Mouse (Mus musculus): ENCODE data around the gene Olfr1412. TPM values are rescaled to one million over a fixed set of nuclear protein-coding genes. Genes with fewer than 3 reads are reported as not detected.
A peak's percentile ranks its signal among the peaks of the same experiment; 100 is the strongest.

Olfr1412 gene
- polyA plus RNA-seq, 1 experiment from 2014 or later = not detected

DNA sequence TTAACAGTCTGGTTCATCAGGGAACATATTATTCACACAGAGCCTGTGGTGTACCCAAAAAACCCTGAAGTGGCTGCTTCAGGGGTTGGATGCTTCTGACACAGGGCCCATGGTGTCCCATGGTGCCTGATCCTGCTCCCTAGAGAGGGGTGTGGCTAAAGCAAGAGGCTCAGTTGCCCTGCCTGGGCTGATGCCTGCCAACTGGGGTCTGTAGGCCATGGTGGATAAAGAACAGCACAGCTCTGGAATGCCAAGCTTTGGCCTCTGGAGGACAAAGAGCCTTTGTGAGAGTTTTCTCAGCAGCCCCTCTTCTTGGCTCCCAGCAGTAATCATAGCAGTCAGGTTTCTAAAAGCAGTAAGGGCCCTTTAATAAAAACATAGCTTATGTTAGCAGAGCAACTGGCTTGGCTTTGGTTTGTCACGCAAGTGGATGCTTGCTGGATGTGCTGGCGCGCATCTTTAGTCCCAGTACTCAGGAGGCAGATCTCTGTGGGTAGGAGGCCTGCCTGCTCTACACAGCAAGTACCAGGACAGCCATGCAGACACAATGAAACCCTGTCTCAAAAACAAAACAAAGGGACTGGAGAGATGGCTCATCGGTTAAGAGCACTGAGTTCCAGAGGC is 49.5 kb downstream of the Olfr1412 start:
- no peak overlapping the region for H3K9ac ChIP-seq (replicated peaks; ENCODE audit: low read depth, low read length)
- peaks cover 6% of the 10 kb centered on the region for H3K4me1 ChIP-seq (replicated peaks; ENCODE audit: control insufficient read depth, insufficient read depth, low read length)
- H3K4me3 ChIP-seq (replicated peaks; ENCODE audit: low read length) = no peak overlapping the region
- no peak overlapping the region for H3K4me2 ChIP-seq (ENCODE audit: low read length)
- no peak overlapping the region for H3K27ac ChIP-seq (ENCODE audit: low read length)
- H3K27me3 ChIP-seq (replicated peaks; ENCODE audit: control insufficient read depth, insufficient read depth, low read length) = no peaks in the 10 kb centered on the region
- H3K9me3 ChIP-seq (ENCODE audit: control insufficient read depth, low read length) = no peaks in the 10 kb centered on the region
- WGBS = 45% methylated on average over 4 of the region's 4 CpGs
- peaks cover 10% of the 10 kb centered on the region for H3K36me3 ChIP-seq (ENCODE audit: control insufficient read depth, insufficient read depth)
- ATAC-seq = 0 out of 2 replicates have a peak, but pooled peaks have one; percentile 20

DNA sequence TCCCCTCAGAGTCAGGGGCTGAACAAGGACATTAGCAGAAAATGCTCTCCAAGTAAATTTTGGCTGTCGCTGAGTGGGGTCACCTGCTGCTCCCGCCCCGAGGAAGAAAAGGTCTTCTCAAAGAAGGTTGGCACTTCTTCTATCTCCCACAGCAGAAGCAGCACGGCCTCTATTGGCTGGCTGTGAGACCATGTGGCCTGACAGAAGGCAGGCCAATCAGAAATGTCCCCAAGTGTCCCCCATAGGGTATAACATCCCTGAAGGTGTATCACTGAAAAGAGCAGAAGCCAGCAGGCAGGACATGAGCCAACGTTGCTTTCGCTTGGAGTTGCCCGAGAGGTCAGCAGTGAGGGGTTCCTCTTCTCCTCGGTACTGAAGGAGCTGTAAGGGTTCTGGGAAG is 50.4 kb downstream of the Olfr1412 start:
- no peak overlapping the region for H3K4me3 ChIP-seq (replicated peaks; ENCODE audit: low read length)
- H3K27ac ChIP-seq (ENCODE audit: low read length) = no peak overlapping the region

DNA sequence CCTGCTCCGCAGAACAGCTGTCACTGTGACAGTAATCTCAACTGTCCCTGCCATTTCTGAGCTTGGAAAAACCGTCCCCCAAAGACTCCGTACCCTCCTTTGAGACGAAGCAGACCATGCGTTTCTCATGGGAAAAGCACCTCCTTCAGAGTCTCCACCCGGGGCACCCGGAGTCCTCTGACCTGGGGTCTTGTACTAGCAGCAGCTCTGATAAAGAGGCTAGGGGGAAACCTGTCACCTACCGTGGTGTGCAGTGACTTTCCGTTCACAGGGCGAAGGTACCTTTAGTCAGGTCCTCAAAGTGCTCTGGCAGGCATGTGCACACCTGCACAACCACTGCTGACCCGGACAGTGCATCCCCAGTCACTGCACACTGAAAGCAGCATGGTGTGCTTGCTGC is 51.1 kb downstream of the Olfr1412 start:
- Histone ChIP-seq H3K27me3 (replicated peaks; ENCODE audit: control insufficient read depth, insufficient read depth, low read length) (no peaks in the 10 kb centered on the region), H3K4me2 (ENCODE audit: low read length) (no peak overlapping the region), H3K9me3 (ENCODE audit: control insufficient read depth, low read length) (no peaks in the 10 kb centered on the region), H3K4me3 (replicated peaks; ENCODE audit: low read length) (no peak overlapping the region), H3K27ac (ENCODE audit: low read length) (no peak overlapping the region), H3K36me3 (ENCODE audit: control insufficient read depth, insufficient read depth) (peaks cover 10% of the 10 kb centered on the region), H3K4me1 (replicated peaks; ENCODE audit: control insufficient read depth, insufficient read depth, low read length) (peaks cover 16% of the 10 kb centered on the region), H3K9ac (replicated peaks; ENCODE audit: low read depth, low read length) (no peak overlapping the region)
- WGBS = 91% methylated on average over 11 of the region's 11 CpGs
- ATAC-seq = no peak

More for the DNA sequence above, 50.4 kb downstream of the Olfr1412 start:
- H3K9ac ChIP-seq (replicated peaks; ENCODE audit: low read depth, low read length) = no peak overlapping the region
- H3K36me3 ChIP-seq (ENCODE audit: control insufficient read depth, insufficient read depth) = peaks cover 10% of the 10 kb centered on the region
- no peaks in the 10 kb centered on the region for H3K9me3 ChIP-seq (ENCODE audit: control insufficient read depth, low read length)
- no peak overlapping the region for H3K4me2 ChIP-seq (ENCODE audit: low read length)
- no peaks in the 10 kb centered on the region for H3K27me3 ChIP-seq (replicated peaks; ENCODE audit: control insufficient read depth, insufficient read depth, low read length)
- peaks cover 14% of the 10 kb centered on the region for H3K4me1 ChIP-seq (replicated peaks; ENCODE audit: control insufficient read depth, insufficient read depth, low read length)
- ATAC-seq = no peak
- 90% methylated on average over 8 of the region's 8 CpGs for WGBS

DNA sequence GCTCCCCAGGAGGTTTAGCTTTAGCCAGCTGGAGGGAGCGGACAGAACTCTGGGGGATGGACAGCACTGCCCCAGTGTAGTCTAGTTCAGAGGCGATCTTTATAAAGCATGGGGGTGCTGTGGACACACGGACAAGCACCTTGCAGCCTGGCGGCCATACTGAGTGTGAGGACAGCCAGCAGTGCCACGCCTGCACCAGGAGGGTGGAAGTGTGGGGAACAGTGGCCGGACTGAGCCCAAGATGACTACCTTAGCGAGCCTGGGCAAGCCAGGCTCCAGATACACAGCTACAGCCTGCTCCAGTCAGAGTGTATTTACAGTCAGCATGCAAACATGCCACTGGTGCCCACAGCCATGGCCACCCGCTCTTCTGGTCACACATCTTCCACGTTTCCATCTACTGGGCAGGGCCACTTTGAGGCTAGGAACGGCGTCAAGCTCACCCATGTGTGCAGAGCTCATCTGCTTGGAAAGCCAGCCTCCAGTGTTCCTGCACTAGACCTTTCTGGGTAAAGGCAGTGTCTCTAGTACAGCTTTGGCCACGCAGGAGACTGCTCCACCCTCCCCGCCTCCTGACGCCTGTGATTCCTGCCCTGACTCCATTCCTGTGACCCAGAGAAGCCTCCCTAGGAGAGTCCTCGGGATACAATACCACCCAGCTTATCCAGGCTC is 52.1 kb downstream of the Olfr1412 start:
- Histone ChIP-seq H3K4me3 (replicated peaks; ENCODE audit: low read length) (no peak overlapping the region), H3K36me3 (ENCODE audit: control insufficient read depth, insufficient read depth) (peaks cover 10% of the 10 kb centered on the region), H3K4me1 (replicated peaks; ENCODE audit: control insufficient read depth, insufficient read depth, low read length) (peaks cover 20% of the 10 kb centered on the region), H3K27ac (ENCODE audit: low read length) (no peak overlapping the region), H3K4me2 (ENCODE audit: low read length) (no peak overlapping the region), H3K9ac (replicated peaks; ENCODE audit: low read depth, low read length) (no peak overlapping the region), H3K9me3 (ENCODE audit: control insufficient read depth, low read length) (no peaks in the 10 kb centered on the region), H3K27me3 (replicated peaks; ENCODE audit: control insufficient read depth, insufficient read depth, low read length) (no peaks in the 10 kb centered on the region)
- WGBS = 92% methylated on average over 15 of the region's 15 CpGs
- ATAC-seq = no peak

DNA sequence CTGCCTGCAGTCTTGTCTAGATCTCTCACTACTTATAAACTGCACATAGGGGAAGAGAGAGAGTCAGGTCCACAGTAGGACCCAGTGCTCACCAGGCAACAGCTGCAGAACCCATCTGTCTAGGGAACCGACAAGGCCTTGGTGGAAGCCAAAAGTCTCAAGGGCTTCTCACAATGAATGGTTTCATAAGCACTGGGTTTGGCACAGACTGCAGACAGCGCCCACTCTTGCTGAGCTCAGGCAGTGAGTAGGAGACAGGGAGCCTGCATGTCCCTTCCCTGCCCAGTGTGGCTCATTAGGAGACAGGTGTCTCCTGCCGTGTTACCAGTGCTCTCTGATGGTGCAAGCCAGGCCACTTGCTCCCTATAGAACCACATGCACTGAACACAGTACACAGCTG is 52.6 kb downstream of the Olfr1412 start:
- peaks cover 10% of the 10 kb centered on the region for H3K36me3 ChIP-seq (ENCODE audit: control insufficient read depth, insufficient read depth)
- no peak overlapping the region for H3K4me2 ChIP-seq (ENCODE audit: low read length)
- H3K4me3 ChIP-seq (replicated peaks; ENCODE audit: low read length) = no peak overlapping the region
- H3K9me3 ChIP-seq (ENCODE audit: control insufficient read depth, low read length) = no peaks in the 10 kb centered on the region
- H3K4me1 ChIP-seq (replicated peaks; ENCODE audit: control insufficient read depth, insufficient read depth, low read length) = peaks cover 20% of the 10 kb centered on the region
- no peak overlapping the region for H3K9ac ChIP-seq (replicated peaks; ENCODE audit: low read depth, low read length)
- H3K27ac ChIP-seq (ENCODE audit: low read length) = no peak overlapping the region
- 94% methylated on average over 3 of the region's 3 CpGs for WGBS
- no peak for ATAC-seq
- no peaks in the 10 kb centered on the region for H3K27me3 ChIP-seq (replicated peaks; ENCODE audit: control insufficient read depth, insufficient read depth, low read length)

DNA sequence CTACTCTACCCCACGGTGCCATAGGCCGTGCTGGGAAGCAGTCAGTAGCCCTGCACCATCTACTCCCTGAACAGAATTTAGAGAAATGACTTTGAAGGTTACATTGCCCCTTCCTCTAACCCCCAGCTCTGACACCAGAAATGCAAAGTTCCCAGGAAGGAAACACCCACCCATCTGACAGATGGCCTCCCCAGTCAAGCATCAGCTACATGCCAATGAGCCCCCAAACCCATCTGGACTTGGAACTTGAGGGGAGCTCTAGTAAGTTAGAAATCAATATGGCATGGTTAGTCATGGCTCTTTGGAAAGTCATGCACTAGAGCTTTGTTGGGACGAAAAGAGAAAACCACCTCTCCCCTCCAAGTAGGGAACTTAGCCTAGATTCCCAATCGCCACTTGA is 53.2 kb downstream of the Olfr1412 start:
- peaks cover 10% of the 10 kb centered on the region for H3K36me3 ChIP-seq (ENCODE audit: control insufficient read depth, insufficient read depth)
- WGBS = 95% methylated on average over 4 of the region's 4 CpGs
- H3K4me3 ChIP-seq (replicated peaks; ENCODE audit: low read length) = no peak overlapping the region
- no peaks in the 10 kb centered on the region for H3K9me3 ChIP-seq (ENCODE audit: control insufficient read depth, low read length)
- H3K4me2 ChIP-seq (ENCODE audit: low read length) = no peak overlapping the region
- H3K4me1 ChIP-seq (replicated peaks; ENCODE audit: control insufficient read depth, insufficient read depth, low read length) = peaks cover 20% of the 10 kb centered on the region
- H3K27ac ChIP-seq (ENCODE audit: low read length) = no peak overlapping the region
- no peaks in the 10 kb centered on the region for H3K27me3 ChIP-seq (replicated peaks; ENCODE audit: control insufficient read depth, insufficient read depth, low read length)
- ATAC-seq = no peak
- no peak overlapping the region for H3K9ac ChIP-seq (replicated peaks; ENCODE audit: low read depth, low read length)

DNA sequence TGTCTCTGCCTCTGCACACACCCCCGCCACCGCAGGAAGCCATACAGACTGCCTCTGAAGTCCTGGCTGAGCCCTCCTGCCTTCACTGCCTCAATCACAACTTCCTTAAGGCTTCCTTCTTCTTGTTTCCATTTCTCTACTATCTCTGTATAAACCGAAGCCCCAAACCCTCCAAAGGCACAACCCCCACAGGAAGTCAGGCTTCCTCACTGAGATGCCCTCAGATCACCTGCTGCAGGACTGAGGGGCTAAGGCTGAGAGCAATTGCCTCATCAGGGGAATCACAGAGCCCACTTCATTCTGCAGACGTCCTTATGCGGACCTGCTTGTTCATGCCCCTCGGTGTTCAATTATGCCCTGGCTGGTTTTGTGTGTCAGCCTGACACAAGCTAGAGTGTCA is 54.8 kb downstream of the Olfr1412 start:
- H3K9ac ChIP-seq (replicated peaks; ENCODE audit: low read depth, low read length) = no peak overlapping the region
- H3K36me3 ChIP-seq (ENCODE audit: control insufficient read depth, insufficient read depth) = peaks cover 10% of the 10 kb centered on the region
- H3K27ac ChIP-seq (ENCODE audit: low read length) = no peak overlapping the region
- no peak overlapping the region for H3K4me3 ChIP-seq (replicated peaks; ENCODE audit: low read length)
- ATAC-seq = no peak
- H3K4me2 ChIP-seq (ENCODE audit: low read length) = peak overlapping the region; percentile 98
- 90% methylated on average over 6 of the region's 6 CpGs for WGBS
- H3K27me3 ChIP-seq (replicated peaks; ENCODE audit: control insufficient read depth, insufficient read depth, low read length) = no peaks in the 10 kb centered on the region
- peaks cover 20% of the 10 kb centered on the region for H3K4me1 ChIP-seq (replicated peaks; ENCODE audit: control insufficient read depth, insufficient read depth, low read length)
- no peaks in the 10 kb centered on the region for H3K9me3 ChIP-seq (ENCODE audit: control insufficient read depth, low read length)

Other genes with a start within 250 kb of the Olfr1412 start
- gene Ndufa10, start 111.9 kb upstream of the Olfr1412 start, polyA plus RNA-seq (2015; fragmentation: Nextera tagmentation; extraction: Ambion mirVana) = 273 and 301 TPM in 2 replicates
- not detected in 2 replicates for gene Olfr1416, start 100.7 kb upstream of the Olfr1412 start, polyA plus RNA-seq (2015; fragmentation: Nextera tagmentation; extraction: Ambion mirVana)
- gene Olfr1415, start 89.7 kb upstream of the Olfr1412 start, polyA plus RNA-seq (2015; fragmentation: Nextera tagmentation; extraction: Ambion mirVana) = not detected in 2 replicates
- gene Olfr1414, start 67.1 kb upstream of the Olfr1412 start, polyA plus RNA-seq (2015; fragmentation: Nextera tagmentation; extraction: Ambion mirVana) = not detected in 2 replicates
- gene Olfr1413, start 14.5 kb upstream of the Olfr1412 start, polyA plus RNA-seq (2015; fragmentation: Nextera tagmentation; extraction: Ambion mirVana) = not detected in 2 replicates
- gene Olfr1411, start 8.6 kb downstream of the Olfr1412 start, polyA plus RNA-seq (2015; fragmentation: Nextera tagmentation; extraction: Ambion mirVana) = not detected in 2 replicates
- not detected in 2 replicates for gene Olfr1410, start 20.0 kb downstream of the Olfr1412 start, polyA plus RNA-seq (2015; fragmentation: Nextera tagmentation; extraction: Ambion mirVana)
- gene Olfr12, start 32.0 kb downstream of the Olfr1412 start, polyA plus RNA-seq (2015; fragmentation: Nextera tagmentation; extraction: Ambion mirVana) = not detected in 2 replicates
- 462 and 475 TPM in 2 replicates for gene Cops9, start 56.2 kb downstream of the Olfr1412 start, polyA plus RNA-seq (2015; fragmentation: Nextera tagmentation; extraction: Ambion mirVana)
- gene Otos, start 63.1 kb downstream of the Olfr1412 start, polyA plus RNA-seq (2015; fragmentation: Nextera tagmentation; extraction: Ambion mirVana) = 0.07 and 0.33 TPM in 2 replicates
- gene Gpc1, start 245.9 kb downstream of the Olfr1412 start, polyA plus RNA-seq (2015; fragmentation: Nextera tagmentation; extraction: Ambion mirVana) = 70.4 and 72.7 TPM in 2 replicates